Mouse (Mus musculus): ENCODE results near the gene P2rx7.
"Not testable (repeated sequence)": the region's sequence is repeated elsewhere in the genome, so short reads cannot be mapped to it uniquely, and the experiment has no call there.

DNA sequence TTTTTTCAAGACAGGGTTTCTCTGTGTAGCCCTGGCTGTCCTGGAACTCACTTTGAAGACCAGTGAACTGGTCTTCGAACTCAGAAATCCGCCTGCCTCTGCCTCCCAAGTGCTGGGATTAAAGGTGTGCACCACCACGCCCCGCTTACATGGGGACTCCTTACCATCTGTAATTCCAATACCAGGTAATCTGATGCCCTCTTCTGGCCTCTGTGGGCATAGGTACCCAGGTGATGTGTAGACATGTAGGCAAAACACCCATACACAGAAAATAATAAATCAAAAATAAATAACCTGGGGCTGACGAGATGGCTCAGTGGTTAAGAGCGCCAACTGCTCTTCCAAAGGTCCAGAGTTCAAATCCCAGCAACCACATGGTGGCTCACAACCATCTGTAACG, 27.9 kb downstream of the P2rx7 start:
- not testable (repeated sequence) for TF ChIP-seq CTCF (IDR thresholded peaks at IDR 0.05; ENCODE audit: insufficient read depth, low read length); POLR2A (IDR thresholded peaks at IDR 0.05; ENCODE audit: borderline replicate concordance, extremely low read depth, low read depth, low read length)
